Mouse (Mus musculus) embryonic fibroblast, embryonic 13.5 days (primary cell): ENCODE results near the gene Ifna5.

Experiments
- CTCF ChIP-seq: IDR thresholded peaks from 2 replicates; pipeline ENCODE4 v1.5.1; 2011; ENCODE audit warnings: mild to moderate bottlenecking, control low read depth, low read length, moderate library complexity, borderline replicate concordance; ENCODE audit not compliant: insufficient read depth
- POLR2A ChIP-seq: IDR thresholded peaks from 2 replicates; pipeline ENCODE4 v1.6.1; 2011; ENCODE audit warnings: low read depth, mild to moderate bottlenecking, control low read depth, low read length, moderate library complexity

- TF ChIP-seq CTCF (no peak), POLR2A (no peak)
Measured at GRCm38 (mm10) chr4:88830523-88830922, 4.8 kb upstream of the Ifna5 start.
